Mouse (Mus musculus): ENCODE data around the gene Khdc1a.

The Khdc1a gene

GRCm38 (mm10) chr1:21383256-21383655, 33.8 kb downstream of the Khdc1a start, which contains the start of gene Khdc1b:
TSS of gene Khdc1b (plus strand) at chr1:21383556.
- intact Hi-C loops (cut with DNase I) = no loop called here

GRCm38 (mm10) chr1:21391138-21391671, 41.8 kb downstream of the Khdc1a start:
- intact Hi-C loops (cut with DNase I) = no loop called here

Measured in adrenal gland (tissue).